Mouse (Mus musculus) limb, embryonic 14.5 days (tissue): ENCODE measurements at regions not wholly inside any gene's neighbourhood (a gene's known extent, or its start where the extent isn't known, plus 50 kb on each side); places are given as distances from the start of the nearest gene placed in this dataset.

Experiments
- ATAC-seq: fragments of 200-750 bp; cut with Nextera tagmentation; 2 replicates; pipeline ENCODE4 v1.8.0; 2017; ENCODE audit warnings: low read depth, moderate number of reproducible peaks, moderate TSS enrichment; ENCODE audit not compliant: low FRiP score
- DNase-seq: peaks from one replicate; pipeline ENCODE4 v3.0.0-alpha.2; 2015; ENCODE audit warnings: low spot score
- H3K27ac ChIP-seq: fragments of 300-500 bp; sonication (generic); replicated peaks from 2 replicates; pipeline ENCODE4 v1.5.1; 2014; ENCODE audit warnings: low read depth, mild to moderate bottlenecking, low read length, moderate library complexity, mixed read lengths
- H3K27me3 ChIP-seq: fragments of 300-500 bp; sonication (generic); 2 replicates; pipeline ENCODE4 v1.6.1; 2014; ENCODE audit warnings: low read length, mixed read lengths; ENCODE audit not compliant: control insufficient read depth, insufficient read depth
- H3K36me3 ChIP-seq: fragments of 300-500 bp; sonication (generic); 2 replicates; pipeline ENCODE4 v1.6.1; 2014; ENCODE audit warnings: mild to moderate bottlenecking, low read length, moderate library complexity, mixed read lengths; ENCODE audit not compliant: control insufficient read depth, insufficient read depth
- H3K4me1 ChIP-seq: fragments of 300-500 bp; sonication (generic); 2 replicates; pipeline ENCODE4 v1.6.1; 2014; ENCODE audit warnings: antibody characterized with exemption, low read length, mixed read lengths; ENCODE audit not compliant: control insufficient read depth, insufficient read depth
- H3K4me2 ChIP-seq: fragments of 300-500 bp; sonication (generic); replicated peaks from 2 replicates; pipeline ENCODE4 v1.6.1; 2014; ENCODE audit warnings: low read depth, mild to moderate bottlenecking, low read length, moderate library complexity; ENCODE audit not compliant: severe bottlenecking
- H3K4me3 ChIP-seq: fragments of 300-500 bp; sonication (generic); replicated peaks from 2 replicates; pipeline ENCODE4 v1.5.1; 2014; ENCODE audit warnings: low read length
- H3K9ac ChIP-seq: fragments of 300-500 bp; sonication (generic); 2 replicates; pipeline ENCODE4 v1.6.1; 2014; ENCODE audit warnings: mild to moderate bottlenecking, low read depth, low read length, moderate library complexity; ENCODE audit not compliant: severe bottlenecking
- H3K9me3 ChIP-seq: fragments of 300-500 bp; sonication (generic); 2 replicates; pipeline ENCODE4 v1.6.1; 2016; ENCODE audit warnings: low read length; ENCODE audit not compliant: control insufficient read depth
- POLR2A ChIP-seq: fragments of 200-500 bp; IDR thresholded peaks from 2 replicates; pipeline ENCODE4 v1.8.0; 2012; ENCODE audit warnings: inconsistent platforms, mild to moderate bottlenecking, moderate library complexity, borderline replicate concordance; ENCODE audit not compliant: insufficient read depth, insufficient read length; ENCODE audit errors: extremely low read depth
- WGBS: fragments of 180-500 bp; shearing (Covaris S2); extraction: QIAGEN DNeasy Blood & Tissue Kit; methylation state at CpG from one replicate; pipeline ENCODE4 v1.1.7; 2014; 5-methylcytosine and 5-hydroxymethylcytosine counted together

DNA sequence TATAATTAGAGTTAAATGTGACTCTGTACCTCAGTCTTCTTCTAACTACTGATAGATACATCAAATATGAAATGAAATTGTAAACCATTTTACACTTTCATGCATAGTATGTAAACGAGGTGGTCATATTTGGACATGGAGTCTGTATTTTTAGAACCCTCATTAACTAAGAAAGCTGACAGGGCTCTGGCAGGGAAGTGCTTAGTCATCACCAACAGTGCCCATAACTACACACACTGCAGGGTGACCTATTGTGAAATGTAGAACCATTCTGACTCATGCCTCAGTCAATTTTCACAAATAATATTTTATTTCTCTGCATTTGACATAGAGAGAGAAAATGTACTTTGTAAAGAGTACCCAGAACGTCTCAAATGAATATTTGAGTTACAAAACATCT lies 118.9 kb upstream of the Robo2 start:
- Histone ChIP-seq H3K36me3 (no peaks in the 10 kb centered on the region), H3K27ac (no peak overlapping the region), H3K4me2 (no peak overlapping the region), H3K9me3 (no peaks in the 10 kb centered on the region), H3K4me3 (no peak overlapping the region), H3K9ac (no peak overlapping the region), H3K4me1 (peaks cover 7% of the 10 kb centered on the region), H3K27me3 (no peaks in the 10 kb centered on the region)
- WGBS = 55% methylated on average over 2 of the region's 2 CpGs
- ATAC-seq (no peak), DNase-seq (no peak)
- no peak for TF ChIP-seq POLR2A

DNA sequence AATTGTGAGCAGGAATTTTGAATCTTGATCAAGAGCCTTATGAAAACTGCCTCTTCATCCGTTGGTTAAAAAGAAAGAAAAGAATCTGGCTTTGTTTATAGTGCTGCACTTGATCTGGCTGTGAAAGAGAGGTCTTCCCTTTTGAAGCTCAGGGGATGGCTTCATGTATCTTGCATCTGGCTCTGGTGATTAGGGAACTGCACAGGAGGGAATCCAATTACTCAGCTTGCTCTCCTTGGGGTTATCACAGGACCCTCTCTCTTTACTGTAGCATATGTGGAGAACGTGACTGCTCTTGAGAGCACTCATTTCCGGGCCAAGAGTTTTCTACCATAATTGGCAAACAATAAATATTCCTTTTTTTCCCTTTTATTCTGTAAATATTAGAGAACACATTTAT lies 116.6 kb upstream of the Robo2 start:
- Histone ChIP-seq H3K27me3 (no peaks in the 10 kb centered on the region), H3K27ac (no peak overlapping the region), H3K4me1 (peaks cover 7% of the 10 kb centered on the region), H3K4me3 (no peak overlapping the region), H3K9me3 (no peaks in the 10 kb centered on the region), H3K4me2 (no peak overlapping the region), H3K36me3 (no peaks in the 10 kb centered on the region), H3K9ac (no peak overlapping the region)
- ATAC-seq (no peak), DNase-seq (no peak)
- WGBS = 25% methylated on average over 3 of the region's 3 CpGs
- TF ChIP-seq POLR2A = no peak

DNA sequence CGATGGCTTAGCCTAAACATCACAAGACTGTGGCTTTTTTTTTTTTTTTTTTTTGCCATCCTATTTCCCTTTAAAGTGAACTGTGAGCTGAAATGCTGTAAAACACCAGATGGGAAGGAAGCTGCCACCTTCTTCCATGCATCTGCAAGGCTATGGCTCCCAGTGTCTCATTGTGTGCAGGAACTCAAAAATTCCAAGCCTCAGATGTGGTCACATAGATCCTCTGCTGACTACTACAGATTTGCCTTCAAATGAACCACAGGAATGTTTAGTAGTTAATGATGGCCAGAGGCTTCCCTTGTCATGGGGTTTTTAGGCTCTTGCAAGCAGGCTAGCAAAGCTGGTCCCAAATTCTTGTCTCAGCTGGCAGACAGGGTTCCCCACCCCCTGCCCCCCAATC lies 114.9 kb upstream of the Robo2 start:
- Histone ChIP-seq H3K27me3 (no peaks in the 10 kb centered on the region), H3K4me3 (no peak overlapping the region), H3K9ac (no peak overlapping the region), H3K4me1 (peaks cover 7% of the 10 kb centered on the region), H3K9me3 (no peaks in the 10 kb centered on the region), H3K4me2 (no peak overlapping the region), H3K27ac (no peak overlapping the region), H3K36me3 (no peaks in the 10 kb centered on the region)
- peak; percentile 57 for DNase-seq
- 10% methylated on average over 1 of the region's 1 CpGs for WGBS
- TF ChIP-seq POLR2A = no peak
- peak; percentile 30; the same call in 1 of the 2 replicates for ATAC-seq

DNA sequence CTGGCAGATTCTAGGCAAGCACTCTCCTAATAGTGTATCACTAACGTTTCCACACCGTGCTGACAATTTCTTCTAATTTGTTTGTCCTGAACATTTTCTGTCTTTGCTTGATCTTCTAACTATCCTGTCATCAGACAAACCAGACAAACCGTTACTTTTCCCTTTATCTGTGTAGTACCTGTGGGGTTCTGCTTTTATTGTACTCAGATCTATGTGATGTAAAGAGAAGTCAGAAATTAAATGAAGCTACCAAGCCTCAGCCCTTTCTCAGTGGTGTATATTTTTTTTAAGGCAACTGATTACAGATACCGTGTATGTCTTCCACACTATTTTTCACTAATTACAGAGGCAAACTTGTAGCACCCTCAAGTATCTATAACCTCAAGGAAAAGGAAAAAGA lies 108.9 kb upstream of the Robo2 start:
- Histone ChIP-seq H3K27me3 (no peaks in the 10 kb centered on the region), H3K27ac (no peak overlapping the region), H3K9me3 (no peaks in the 10 kb centered on the region), H3K4me2 (no peak overlapping the region), H3K4me1 (no peaks in the 10 kb centered on the region), H3K9ac (no peak overlapping the region), H3K36me3 (no peaks in the 10 kb centered on the region), H3K4me3 (no peak overlapping the region)
- DNase-seq = no peak
- WGBS = 76% methylated on average over 4 of the region's 4 CpGs
- TF ChIP-seq POLR2A = no peak
- no peak for ATAC-seq

DNA sequence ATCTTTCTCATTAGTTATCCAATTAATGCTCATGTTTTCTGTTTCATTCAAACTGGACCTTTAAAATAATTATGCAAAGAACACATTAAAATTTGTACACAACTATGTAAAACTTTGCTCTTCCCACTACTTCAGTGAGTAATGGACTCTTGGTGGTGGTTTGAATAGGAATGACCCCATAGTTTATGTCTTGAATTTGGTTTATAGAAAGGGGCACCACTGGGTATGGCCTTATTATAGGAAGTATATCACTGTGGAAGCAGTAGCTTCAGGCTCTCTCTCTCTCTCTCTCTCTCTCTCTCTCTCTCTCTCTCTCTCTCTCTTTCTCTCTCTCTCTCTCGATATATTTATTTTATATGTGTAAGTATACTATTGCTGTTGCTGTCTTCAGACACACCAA lies 106.3 kb upstream of the Robo2 start:
- TF ChIP-seq POLR2A = no peak
- 93% methylated on average over 1 of the region's 1 CpGs for WGBS
- Histone ChIP-seq H3K27ac (no peak overlapping the region), H3K4me3 (no peak overlapping the region), H3K4me2 (no peak overlapping the region), H3K4me1 (no peaks in the 10 kb centered on the region), H3K9ac (no peak overlapping the region), H3K9me3 (no peaks in the 10 kb centered on the region), H3K27me3 (no peaks in the 10 kb centered on the region), H3K36me3 (no peaks in the 10 kb centered on the region)
- ATAC-seq = no peak
- DNase-seq = no peak

DNA sequence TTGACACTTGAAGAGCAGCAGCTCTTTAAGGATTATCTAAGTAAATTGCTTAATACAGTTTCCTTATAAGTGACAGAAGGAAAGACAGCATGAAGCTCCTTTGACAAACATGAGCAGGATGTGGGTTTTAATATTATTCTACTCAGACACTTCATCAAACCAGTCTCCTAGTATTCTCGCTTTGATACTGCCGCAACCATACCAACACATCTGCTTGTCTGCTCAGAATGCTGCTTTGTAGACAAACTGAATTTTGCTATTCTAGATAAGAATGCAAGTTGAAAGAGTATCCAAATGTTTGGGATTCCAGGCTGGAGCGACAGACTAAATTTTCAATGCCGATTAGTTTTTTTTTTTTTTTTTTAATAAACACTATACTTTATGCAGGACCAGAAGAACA lies 105.7 kb upstream of the Robo2 start:
- no peaks in the 10 kb centered on the region for H3K36me3 ChIP-seq
- no peaks in the 10 kb centered on the region for H3K27me3 ChIP-seq
- no peak overlapping the region for H3K4me3 ChIP-seq
- H3K27ac ChIP-seq = no peak overlapping the region
- WGBS = 83% methylated on average over 4 of the region's 4 CpGs
- no peak overlapping the region for H3K4me2 ChIP-seq
- no peaks in the 10 kb centered on the region for H3K9me3 ChIP-seq
- TF ChIP-seq POLR2A = no peak
- no peaks in the 10 kb centered on the region for H3K4me1 ChIP-seq
- ATAC-seq (no peak), DNase-seq (no peak)
- H3K9ac ChIP-seq = no peak overlapping the region
